Mouse (Mus musculus) v-Abl transformed pro-B cells (cell line): ENCODE data around the gene AU041133.
"Not testable (repeated sequence)": the region's sequence is repeated elsewhere in the genome, so short reads cannot be mapped to it uniquely, and the experiment has no call there.

Experiments used
- in situ Hi-C, 2 experiments: fragments of 400-800 bp; cut with MboI; formaldehyde crosslinking; loops; one replicate each; pipeline ENCODE4 v1.15.1; 2025; ENCODE audit not compliant: unreplicated experiment in 2 of 2

Gene AU041133

DNA sequence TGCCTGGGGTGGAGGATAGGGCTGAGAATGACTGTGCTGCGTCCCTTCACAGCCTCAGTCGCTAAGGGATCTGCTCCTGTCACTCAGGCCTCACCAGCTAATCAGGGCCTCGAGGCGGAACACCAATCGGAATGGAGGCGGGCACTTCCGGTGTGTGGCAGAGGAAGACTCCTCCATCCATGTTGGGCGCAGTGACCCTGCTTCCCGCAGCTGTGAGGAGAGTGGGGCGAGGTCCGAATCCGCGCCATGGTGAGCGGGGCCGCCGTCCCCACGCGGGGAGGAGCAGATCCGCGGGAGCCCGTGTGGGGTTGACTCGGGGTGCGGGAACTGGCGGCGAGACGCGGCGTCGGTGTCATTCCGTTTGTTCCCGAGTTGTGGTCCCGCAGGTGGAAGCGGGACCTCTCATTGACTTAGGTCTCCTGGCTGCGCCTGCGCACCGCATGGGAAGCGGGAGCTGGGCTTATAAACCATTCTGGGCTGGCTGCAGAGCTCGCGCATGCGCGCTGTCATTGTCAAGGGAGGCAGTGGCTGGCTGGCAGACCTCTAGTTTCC lies at the start of gene AU041133:
TSS of gene AU041133 (plus strand) at position 164 of the 552 bp plus-strand sequence.
- in situ Hi-C loops, result no loop called here

DNA sequence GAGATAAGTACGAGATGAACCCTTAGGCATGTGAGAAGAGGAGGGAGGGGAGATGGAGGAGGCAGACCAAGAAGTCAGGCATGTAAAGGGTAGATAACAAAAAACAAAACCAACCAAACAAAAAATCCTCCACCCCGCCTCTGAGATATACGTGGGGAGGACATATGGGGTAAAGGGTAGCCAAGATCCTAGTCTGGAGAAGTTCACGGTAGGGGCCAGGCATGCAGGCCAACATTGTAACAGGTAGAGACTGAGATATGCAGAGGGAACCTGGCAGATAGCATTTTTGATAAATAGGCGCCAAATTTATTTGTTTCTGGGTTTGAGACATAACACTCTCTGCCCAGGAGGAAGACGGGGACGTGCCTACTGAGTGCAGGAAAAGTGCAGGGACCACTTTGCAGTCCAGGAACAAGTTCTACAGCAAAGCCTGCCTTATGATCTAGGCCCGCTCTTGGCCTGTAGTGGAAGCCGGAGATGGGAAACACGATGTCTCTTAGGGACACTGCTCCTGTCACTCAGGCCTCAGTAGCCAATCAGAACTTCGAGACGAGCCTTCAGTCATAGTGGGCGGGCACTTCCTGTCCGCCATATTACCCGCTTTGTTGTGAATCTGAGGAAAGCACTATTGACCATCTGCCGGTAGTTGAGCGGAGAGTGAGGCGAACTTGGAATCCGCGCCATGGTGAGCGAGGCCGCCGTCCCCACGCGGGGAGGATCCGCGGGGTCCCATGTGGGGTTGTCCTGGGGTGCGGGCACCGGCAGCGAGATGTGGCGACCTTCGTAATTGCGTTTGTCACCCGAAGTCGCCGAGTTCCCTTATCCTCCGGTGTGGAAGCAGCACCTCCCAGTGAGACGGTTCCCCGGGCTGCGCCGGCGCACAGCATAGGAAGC lies 44.8 kb upstream of the AU041133 start, which contains the start of gene BC024063:
TSS of gene BC024063 (plus strand) at position 626 of the 894 bp plus-strand sequence.
- in situ Hi-C loops, result not testable (repeated sequence)

DNA sequence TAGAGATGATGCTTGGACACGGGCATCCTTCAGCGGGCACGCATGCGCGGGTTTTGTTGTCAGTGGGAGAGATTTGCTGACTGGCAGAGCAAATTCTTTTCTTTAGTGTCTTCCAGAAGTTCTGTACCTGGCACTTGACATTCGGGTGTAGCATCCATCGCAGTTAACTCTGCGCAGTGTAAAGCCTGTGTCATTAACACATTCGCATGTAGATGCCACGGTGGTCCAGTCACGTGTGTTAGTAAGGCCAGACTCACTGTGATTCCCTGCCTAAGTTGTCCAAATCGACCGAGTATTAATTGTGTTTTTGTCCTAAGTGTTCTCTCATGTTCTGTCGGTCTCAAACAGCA lies 44.2 kb upstream of the AU041133 start:
- in situ Hi-C loops, result not testable (repeated sequence)

DNA sequence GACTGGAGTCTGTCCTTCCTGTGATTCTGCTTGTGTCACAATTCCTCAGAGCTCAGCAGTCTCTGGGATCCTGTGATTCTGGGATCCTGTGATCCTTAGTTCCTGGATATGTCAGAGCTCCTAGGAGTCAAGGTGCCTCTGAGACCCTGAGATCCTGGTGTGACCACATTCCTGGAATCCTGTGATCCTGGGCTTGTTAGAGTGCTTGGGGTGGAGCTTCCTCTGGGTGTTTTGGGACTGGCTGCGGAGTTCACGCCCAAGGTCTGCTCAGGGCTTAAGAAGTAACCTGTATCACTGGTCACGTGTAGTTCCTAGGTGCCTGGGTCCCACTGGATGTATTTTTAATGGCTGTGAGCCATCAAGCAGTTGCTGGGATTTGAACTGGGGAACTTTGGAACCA lies 10.6 kb upstream of the AU041133 start:
- in situ Hi-C loops, result no loop called here

DNA sequence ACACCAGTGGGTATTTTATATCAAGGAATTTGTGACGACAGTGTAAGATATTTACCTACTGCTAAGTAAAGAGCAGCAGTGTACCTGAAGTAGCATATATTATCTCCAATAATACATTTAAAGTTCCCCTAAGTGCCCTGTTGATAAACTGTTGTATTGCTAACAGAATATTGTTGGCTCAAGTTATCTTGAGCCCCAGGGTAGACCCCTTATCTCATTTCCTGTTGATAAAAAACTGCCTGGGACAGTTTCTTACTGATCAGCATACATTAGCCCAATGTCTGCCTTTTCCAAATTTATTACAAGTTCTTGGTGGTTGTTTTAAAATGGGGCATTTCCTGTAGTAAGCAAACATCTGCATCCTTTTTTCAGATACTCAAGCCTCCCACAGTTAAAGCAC lies 17.5 kb downstream of the AU041133 start:
- in situ Hi-C loops, result no loop called here

DNA sequence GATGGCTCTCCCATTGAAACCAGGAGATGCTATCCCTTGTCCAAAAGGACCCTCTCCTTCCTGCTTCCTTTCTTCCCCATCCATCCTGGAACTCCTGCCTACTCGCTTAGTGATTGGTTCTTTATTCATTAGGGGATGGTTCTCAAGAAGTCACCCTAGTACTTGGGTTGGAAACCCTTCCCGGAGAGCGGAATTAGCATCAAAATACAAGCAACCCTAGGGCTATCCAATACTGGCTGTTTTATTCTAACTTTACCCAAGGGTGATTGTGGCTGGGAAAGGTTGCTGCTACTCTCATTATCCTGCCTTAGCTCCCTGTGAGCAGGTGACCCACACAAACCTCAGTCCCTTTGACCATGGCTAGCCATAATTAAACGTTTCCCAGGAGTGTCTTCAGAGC lies 19.8 kb downstream of the AU041133 start:
- in situ Hi-C loops, result no loop called here

DNA sequence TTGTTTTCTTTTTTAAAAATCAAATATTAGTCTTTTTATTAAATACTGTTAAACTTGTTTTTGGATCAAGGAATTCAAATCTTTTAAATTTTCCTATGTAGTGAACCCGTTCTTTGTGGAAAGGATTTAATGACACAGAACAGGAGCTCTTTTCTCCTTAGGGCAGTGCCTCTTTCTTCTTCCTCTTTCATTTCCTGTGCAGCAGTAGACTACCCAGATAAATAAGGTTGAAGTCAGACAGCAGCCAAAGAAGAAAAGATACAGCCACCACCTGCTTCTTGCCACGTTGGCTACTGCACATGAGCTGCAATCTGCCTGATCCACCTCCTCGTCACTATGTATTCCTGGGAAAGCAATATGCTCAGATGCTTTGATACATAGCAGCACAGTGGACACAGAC lies 40.0 kb downstream of the AU041133 start:
- in situ Hi-C loops, result loop anchor here (5.0 to 25.0 kb wide), 7 partner anchors 545 to 955 kb away; partner anchors contain the start of genes BC025920 (in 1 of the 2), Celf5 (in 1 of the 2), Ncln (in 1 of the 2) and Nmrk2 (in 1 of the 2)

DNA sequence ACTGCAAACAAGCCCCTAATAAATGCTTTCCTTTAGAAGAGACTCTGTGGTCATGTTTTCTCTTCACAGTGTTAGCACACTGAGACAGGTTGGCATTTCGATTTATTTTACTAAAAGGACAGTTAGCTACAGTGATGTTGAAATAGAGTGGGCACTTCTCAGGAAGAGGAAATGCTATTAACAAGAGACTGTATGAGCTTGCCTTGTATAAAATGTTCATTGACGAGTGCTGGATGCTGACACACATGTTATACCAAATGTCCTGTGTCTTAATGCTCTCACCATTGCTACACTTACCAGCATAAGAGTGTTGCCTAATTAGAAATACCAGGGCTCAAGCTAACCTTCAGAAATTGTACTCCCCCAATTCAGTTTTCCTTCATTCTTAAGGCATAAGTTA lies 42.0 kb downstream of the AU041133 start:
- in situ Hi-C loops, result loop anchor here (5.0 to 25.0 kb wide), 9 partner anchors 547 to 957 kb away; partner anchors contain the start of genes Ncln (in 2 of the 2), BC025920 (in 1 of the 2), Celf5 (in 1 of the 2) and Nmrk2 (in 1 of the 2)

DNA sequence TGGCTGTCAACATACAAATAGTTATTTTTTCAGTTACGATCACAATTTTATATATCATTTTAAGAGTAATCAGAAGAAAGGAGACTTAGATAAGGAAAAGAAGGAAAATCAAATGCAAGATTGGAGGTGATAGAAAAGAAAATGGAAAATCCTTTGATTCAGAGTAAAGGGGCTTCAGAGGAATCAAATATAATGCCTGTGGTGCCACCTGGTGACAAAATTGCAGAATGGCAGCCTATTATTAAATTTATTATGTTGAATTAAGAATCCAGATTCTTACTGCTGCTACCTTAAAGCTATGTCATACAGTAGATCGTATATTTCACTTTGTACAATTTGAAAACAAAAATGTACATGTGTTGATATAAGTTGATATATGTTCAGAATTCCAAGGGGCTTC lies 43.0 kb downstream of the AU041133 start:
- in situ Hi-C loops, result loop anchor here (10.0 to 25.0 kb wide), 4 partner anchors 676 to 959 kb away; partner anchors contain the start of genes Ncln (in 2 of the 2), Celf5 (in 1 of the 2) and Nmrk2 (in 1 of the 2)

DNA sequence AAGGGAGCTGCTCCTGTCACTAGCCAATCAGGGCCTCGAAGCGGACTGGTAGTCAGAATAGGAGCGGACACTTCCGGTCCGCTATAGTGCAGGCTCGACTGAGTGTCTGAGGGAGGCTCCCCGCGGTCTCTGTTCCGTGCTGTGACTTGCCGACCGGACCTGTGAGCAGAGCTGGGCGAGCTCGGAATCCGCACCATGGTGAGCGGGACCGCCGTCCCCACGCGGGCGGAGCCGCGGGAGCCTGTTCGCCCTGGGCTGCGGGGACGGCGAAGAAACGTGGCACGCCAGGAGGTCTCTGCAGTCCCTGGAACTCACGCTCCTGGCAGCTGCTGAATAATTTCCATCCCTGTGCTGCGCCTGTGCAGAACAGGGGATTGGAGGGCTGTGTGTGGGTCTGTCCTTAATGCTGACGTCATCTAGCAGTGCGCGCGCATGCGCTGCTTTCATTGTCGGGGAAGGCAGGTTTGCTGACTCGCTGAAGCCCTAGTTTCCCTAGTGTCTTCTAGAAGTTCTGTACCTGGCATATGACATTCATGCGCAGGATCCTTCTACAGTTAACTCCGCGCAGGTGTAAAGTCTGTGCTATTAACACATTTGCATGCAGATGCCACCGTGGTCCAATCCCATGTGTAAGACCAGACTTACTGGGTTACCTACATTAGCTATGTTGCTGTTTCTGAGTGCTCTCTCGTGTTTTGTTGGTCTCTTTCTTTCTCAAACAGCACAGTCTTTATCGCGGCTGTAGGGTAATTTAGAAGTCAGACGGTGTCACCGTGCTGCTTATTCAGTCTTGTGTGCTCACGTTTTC lies 50.6 kb downstream of the AU041133 start:
- in situ Hi-C loops, result loop anchor here (10.0 kb wide), 2 partner anchors 684 to 774 kb away; partner anchors contain the start of gene Ncln (in 1 of the 2)
